Mouse (Mus musculus) CD4-positive, CD25-positive, alpha-beta regulatory T cell, adult 4 months (primary cell): ENCODE measurements around the gene Slc27a1. TPM values are rescaled to one million over a fixed set of nuclear protein-coding genes. Genes with fewer than 3 reads are reported as not detected.

Experiments used
- ATAC-seq: one replicate; pipeline ENCODE4 v1.8.0; 2017
- polyA plus RNA-seq, 2 experiments: library from polyadenylated mRNA; unstranded; fragments of 100-300 nt; shearing (Covaris generic); gene quantifications; one replicate each; pipeline ENCODE4 v1.2.1; 2017

Gene Slc27a1
- polyA plus RNA-seq, 2 experiments from 2014 or later, result 3.4 to 13.6 TPM

DNA sequence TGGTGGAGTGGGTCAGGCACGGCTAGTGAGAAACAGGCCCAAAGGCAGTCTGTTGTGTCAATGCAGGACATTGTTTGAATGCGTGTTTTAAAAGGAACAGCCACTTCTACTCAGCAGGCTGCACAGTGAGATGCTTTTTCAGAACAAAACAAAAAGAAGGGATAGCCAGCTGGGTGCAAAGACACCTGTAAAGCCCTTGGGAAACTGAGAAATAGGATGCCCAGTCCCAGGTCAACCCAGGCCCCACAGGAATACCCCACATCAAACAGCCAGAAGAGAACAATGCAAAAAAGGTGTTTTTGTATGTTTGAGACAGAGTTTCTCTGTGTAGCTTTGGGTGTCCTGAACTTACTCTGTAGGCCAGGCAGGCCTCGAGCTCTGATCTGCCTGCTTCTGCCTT is 20.1 kb downstream of the Slc27a1 start:
- no peak for ATAC-seq

DNA sequence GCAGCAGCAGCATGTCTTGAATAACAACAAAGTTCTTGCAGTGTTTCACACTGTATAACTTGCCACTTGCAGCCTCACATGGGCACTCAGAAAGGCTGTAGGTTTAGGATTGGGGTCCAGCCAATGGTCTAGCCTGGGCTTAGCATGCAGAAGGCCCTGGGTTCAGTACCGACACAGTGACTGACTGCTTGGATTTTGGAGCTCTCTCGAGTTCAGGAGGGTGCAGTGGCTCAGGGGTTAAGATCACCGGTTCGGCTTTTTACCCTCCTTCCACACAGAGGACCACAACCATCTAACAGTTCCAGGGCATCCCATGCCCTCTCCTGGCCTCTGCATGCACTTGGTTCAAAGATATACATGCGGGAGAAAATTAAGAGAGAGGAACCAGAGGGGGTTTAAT is 22.3 kb downstream of the Slc27a1 start:
- ATAC-seq, result no peak

DNA sequence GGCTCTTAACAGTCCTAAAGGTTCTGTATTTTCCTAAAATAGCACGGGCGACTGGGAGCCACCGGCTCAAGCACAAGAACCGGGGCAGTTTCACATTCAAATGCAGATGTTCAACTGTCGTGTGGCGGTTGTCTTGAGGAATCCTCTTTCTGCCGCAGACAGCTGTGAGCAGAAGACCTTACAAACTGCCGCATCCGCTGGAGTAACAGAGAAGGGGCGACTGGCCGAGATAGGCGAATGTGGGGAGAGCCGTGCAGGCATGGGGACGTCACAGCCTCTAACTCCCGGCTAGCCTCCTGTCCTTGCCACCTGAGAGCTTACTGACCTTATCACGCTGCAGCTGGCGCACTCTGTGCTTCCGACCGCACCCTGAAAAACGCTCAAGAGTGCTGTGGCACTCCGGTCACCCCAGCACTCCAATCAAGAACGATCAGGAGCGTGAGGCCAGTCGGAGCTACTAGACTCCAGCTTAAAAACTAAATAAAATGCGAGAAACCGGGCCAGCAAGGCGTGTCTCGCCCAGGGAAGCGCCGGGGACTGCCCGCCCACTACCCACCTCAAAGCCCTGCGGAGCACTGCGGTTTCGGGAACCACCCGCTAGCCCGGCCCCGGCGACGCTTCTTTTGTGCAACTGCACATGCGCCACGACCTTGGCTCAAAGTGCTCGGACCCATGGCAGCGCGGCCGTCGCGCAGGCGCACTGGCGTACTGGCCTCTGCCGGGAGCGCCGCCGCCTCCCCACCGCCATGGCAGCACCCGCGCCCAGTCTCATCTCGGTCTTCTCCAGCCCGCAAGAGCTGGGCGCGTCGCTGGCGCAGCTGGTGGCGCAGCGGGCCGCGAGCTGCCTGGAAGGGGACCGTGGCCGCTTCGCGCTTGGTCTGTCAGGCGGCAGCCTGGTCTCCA is 23.0 kb downstream of the Slc27a1 start, which contains the start of gene Pgls:
Pgls (plus strand) TSS at position 706 of the 903 bp plus-strand sequence.
- ATAC-seq, result peak; percentile 84

GRCm38 (mm10) chr8:71592374-71593170 is 23.9 kb downstream of the Slc27a1 start:
- peak; percentile 43 for ATAC-seq

DNA sequence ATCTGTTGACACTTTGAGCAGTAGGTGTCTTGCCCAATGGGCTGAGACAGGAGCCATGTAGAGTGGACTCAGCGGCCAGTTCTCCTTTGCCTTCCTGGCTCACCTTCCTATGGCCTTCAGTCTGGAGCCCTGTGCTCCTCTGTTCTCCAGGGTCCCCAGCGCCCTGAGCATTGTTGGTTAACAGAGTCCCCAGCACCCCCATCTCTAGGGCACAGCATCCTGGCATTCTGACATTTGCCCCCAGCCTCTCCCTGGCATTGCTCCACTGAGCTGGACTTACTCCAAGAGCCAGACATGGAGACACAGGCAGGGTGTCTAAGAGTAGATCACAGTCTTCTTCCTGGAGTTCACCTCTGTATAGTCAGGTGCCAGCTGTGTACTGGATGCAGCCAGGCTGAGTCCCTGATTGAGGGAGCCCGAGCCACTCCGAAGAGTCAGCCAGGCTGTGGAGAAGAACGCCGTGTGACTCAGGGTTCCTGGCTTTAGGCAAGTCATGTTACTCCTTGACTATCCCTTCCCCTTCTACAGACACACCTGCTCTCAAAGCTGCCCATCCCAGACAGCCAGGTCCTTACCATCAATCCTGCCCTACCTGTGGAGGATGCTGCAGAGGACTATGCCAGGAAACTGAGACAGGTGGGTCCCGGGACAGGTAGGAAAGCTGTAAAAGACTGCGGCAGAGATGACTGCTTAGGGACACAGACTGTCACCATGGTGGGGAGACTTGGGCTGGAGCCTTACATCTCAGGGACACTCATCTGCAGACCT is 25.1 kb downstream of the Slc27a1 start:
- no peak for ATAC-seq

DNA sequence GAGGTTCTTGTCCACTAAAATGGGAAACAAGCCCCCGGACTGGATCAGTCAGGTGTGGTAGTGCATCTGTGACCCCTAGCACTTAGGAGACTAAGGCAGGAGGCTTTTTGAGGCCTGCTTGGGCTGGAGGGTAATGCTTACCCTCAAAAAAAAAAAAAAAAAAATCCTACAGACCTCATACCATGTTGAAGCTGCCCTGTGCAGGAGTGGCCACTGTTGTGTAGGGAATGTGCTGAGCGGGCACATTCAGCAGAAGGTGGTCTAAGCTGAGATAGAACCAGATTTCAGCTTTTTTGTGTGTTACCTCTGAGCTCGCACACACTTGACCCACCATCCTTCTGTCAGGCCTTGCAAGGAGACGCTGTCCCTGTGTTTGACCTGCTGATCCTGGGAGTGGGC is 25.6 kb downstream of the Slc27a1 start:
- ATAC-seq, result no peak

DNA sequence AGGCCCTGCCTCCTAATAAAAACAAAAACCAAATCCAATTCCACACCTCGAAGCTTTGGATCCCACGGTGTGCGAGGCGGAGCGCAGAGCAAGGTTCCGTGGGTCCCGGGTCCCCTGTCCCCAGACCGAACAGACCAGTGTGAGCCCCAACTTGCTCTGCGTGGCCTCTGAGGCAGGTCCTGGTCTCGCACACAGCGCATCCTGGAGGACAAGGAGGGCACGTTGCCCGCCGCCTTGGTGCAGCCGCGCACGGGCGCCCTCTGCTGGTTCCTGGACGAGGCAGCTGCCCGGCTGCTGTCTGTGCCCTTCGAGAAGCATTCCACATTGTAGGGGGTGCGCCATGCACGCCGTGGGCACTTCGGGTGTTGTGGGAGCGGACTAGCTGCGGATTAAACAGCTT is 27.2 kb downstream of the Slc27a1 start:
- peak; percentile 41 for ATAC-seq

- ATAC-seq, result no peak
Measured at GRCm38 (mm10) chr8:71596384-71596783, 27.7 kb downstream of the Slc27a1 start.

GRCm38 (mm10) chr8:71596798-71597197 is 28.1 kb downstream of the Slc27a1 start:
- ATAC-seq, result no peak

DNA sequence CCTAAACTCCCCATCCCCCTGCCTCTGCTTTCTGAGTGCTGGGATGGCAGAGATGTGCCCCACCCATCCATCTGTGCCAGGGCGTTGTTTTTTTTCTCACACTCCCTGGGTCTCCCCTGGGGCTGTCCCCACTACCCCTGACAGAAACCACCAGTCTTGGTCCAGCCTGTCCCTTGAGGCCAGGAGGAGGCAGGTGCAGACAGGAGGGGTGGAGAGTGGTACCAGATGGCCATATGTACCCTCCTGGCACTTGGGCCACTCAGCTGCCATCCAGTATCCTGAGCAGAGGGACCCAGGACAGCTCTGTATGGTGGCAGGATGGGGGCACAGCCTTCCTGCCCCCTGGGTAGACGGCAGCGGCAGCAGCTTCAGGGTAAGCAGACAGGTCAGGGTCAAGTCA is 28.8 kb downstream of the Slc27a1 start, which contains the start of gene Fam129c:
Fam129c (plus strand) TSS at position 198 of the 400 bp plus-strand sequence.
- ATAC-seq, result no peak

- no peak for ATAC-seq
Measured at GRCm38 (mm10) chr8:71598375-71598774, 29.7 kb downstream of the Slc27a1 start.

DNA sequence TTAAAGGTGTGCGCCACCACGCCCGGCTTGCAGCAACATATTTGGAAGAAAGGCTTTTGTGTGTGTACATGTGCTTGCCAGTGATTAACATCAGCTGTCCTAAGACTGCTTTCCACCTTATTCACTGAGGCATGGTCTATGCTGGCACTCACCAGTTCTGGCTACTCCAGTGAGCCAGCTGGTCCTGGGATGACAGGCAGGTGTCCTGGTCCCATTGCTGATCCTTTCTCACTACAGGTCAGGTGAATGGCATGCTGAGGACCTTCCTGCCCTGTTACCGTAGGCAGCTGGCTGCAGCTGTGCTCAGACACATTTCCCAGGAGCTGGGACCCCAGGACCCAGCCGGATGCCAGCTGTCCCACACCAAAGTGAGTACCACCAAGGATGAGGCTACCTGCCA is 30.2 kb downstream of the Slc27a1 start:
- no peak for ATAC-seq

DNA sequence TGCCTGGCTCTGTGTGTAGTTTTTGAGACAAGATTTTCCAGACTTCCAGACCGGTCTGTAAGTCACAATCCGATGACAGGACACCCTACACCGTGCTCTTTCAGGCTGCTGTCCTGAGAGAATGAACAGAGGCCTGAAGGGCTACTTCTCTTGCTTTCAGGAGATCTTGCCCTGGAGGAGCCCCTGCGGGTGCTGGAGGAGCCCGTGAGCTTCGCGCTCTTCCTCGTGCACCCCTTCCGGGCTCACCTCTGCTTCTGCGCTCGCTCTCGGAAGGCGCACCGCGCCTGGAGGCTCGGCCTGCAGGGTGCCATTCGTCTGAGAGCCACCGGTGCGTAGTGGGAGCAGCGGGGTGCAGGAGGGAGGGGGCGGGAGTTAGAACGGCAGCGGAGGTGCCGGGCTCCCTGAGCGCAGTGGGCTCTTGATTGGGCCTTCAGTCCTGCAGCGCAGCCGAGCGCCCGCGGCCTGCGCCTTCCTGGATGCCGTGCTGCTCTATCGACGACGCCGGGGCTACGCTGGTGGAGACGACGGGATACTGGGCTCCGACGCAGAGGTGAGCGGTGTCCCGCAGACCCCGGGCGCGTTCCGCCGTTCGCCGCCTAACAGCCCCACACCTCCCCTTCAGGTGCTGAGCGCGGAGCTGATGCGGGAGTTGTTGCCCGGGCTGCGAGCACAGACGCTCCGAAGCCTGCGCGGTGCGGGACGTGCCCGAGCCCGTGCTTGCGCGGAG is 33.4 kb downstream of the Slc27a1 start:
- ATAC-seq, result peak; percentile 62

DNA sequence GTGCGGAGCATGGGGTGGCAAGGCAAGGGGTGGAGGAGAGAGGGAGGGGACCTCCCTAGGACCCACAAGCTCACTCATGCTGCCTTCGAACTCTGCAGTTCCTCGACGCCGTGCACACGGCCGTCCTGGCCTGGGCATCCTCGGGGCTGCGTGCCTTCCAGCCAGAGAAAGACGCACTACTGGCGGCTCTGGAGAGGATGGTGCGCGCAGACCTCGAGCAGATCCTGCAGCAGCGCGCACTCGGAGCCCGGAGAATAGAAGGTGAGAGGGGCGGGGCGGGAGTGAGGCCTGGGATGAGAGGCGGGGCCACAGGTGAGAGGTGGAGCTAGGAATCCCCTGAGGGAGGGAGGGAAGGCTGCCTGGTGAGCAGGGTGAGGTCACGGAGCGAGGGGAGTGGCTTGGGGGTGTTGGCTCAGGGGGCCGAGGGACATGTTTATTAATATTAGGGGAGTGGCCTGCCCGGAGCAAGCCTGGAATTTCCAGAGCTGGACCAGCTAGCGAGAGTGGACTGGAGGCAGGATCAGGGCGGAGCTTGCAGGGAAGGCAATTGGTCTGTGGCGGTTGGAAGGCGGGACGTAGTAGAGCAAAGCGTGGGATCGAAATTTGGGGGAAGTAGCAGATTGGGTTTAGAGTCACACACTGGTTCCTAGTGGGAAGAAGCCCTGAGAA is 34.1 kb downstream of the Slc27a1 start:
- ATAC-seq, result no peak

DNA sequence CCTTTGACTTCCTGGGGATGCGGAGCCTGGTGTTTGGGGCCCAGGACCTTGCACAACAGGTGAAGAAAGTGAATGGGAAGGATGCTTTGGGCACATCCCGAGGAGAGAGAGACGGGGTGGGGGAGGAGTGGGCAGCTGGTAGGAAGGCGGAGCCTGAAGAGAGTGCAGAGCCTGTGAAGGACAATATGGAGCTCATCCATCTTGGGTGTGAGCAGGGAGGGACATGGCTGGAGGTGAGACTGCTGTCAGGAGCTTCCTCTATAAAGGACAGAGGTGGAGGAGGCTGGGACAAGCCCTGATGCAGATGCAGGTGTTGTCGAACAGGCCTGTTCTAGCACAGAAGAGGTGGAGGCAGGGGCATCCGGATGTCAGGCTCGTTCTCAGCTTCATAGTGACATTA is 35.3 kb downstream of the Slc27a1 start:
- no peak for ATAC-seq

GRCm38 (mm10) chr8:71610822-71611651 is 42.4 kb downstream of the Slc27a1 start, which contains the start of gene Colgalt1:
Gene Colgalt1, plus strand, starts transcription at chr8:71610998.
- peak; percentile 99 for ATAC-seq

DNA sequence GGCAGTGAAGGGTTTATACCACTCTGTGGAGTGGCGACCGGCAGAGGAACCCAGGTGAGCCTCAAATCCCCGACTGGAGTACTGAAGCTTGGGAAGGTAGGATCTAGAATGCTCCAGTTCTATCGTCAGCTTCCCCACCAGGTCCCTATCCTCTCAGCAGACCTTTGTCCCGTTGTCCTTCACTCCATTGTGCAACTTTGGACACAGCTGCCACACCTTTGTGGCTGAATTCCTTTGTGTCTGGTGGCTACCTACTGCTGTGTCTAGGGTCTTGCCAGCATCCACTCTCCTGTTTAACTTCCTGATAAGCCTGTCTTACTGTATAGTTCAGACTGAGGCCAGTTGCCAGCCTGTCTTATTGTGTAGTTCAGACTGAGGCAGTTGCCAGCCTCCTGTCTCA is 43.5 kb downstream of the Slc27a1 start:
- ATAC-seq, result no peak

- no peak for ATAC-seq
Measured at GRCm38 (mm10) chr8:71613418-71613817, 44.7 kb downstream of the Slc27a1 start.

DNA sequence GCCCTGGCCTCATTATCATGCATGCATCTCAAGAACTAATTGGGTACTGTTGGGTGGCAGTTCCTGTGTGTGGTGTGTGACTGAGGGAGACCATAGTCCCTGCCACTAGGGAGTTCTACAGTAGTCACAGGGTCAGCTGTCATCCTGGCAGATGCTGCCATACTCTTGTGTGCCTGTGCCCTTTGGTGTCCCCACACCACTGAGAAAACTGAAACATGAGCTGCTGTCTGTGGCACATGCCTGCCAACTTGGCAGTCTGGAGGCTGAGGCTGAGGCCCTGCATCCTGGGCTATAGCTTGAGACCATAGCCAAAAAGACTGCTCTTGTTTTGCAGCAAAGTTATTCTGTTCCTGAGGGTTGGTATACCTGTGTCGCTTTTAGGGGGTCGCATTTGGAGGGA is 51.1 kb downstream of the Slc27a1 start:
- no peak for ATAC-seq

DNA sequence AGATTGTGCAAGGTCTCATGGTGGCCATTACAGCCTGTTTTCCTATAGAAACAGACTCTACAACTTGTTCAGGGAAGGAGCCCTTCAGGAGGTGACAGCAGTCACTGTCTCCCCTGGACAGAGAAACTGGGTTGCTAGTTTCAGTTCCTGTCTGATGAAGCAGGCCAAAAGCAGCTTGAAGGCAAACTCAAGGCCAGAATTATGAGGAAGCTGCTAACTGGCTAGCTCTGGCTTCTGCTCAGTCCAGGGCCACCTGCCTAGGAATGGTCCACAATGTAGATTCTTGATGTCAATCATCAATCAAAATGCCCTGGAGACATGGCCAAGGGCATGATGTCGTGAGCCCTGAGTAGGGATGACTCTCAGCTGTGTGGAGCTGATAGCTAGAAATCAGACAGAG is 56.4 kb downstream of the Slc27a1 start:
- ATAC-seq, result no peak
